Mouse (Mus musculus): ENCODE measurements around the gene Aagab.

Aagab gene

GRCm38 (mm10) chr9:63674613-63675012 is 72.2 kb downstream of the Aagab start:
- no peak for DNase-seq (ENCODE audit: low spot score)

- no peak for DNase-seq (ENCODE audit: low spot score)
These were observed 75.2 kb downstream of the Aagab start for GRCm38 (mm10) chr9:63677621-63678020.

GRCm38 (mm10) chr9:63678076-63678475 is 75.6 kb downstream of the Aagab start:
- DNase-seq (ENCODE audit: low spot score): no peak

- DNase-seq (ENCODE audit: low spot score): no peak
These were observed 79.8 kb downstream of the Aagab start for GRCm38 (mm10) chr9:63682301-63682700.

GRCm38 (mm10) chr9:63682943-63683342 is 80.5 kb downstream of the Aagab start:
- no peak for DNase-seq (ENCODE audit: low spot score)

GRCm38 (mm10) chr9:63684277-63684676 is 81.8 kb downstream of the Aagab start:
- DNase-seq (ENCODE audit: low spot score): no peak

GRCm38 (mm10) chr9:63685352-63685751 is 82.9 kb downstream of the Aagab start:
- no peak for DNase-seq (ENCODE audit: low spot score)

- DNase-seq (ENCODE audit: low spot score): no peak
These were observed 85.1 kb downstream of the Aagab start for GRCm38 (mm10) chr9:63687413-63688015.

GRCm38 (mm10) chr9:63690511-63690910 is 88.1 kb downstream of the Aagab start:
- DNase-seq (ENCODE audit: low spot score): no peak

- no peak for DNase-seq (ENCODE audit: low spot score)
These were observed 89.5 kb downstream of the Aagab start for GRCm38 (mm10) chr9:63691960-63692359.
